Mouse (Mus musculus) hindbrain, embryonic 16.5 days (tissue): ENCODE measurements around the gene Vezt. TPM values are rescaled to one million over a fixed set of nuclear protein-coding genes. Genes with fewer than 3 reads are reported as not detected.

Experiments
- ATAC-seq: fragments of 200-750 bp; cut with Nextera tagmentation; 2 replicates; pipeline ENCODE4 v1.8.0; 2017; ENCODE audit warnings: moderate TSS enrichment, moderate library complexity
- H3K27ac ChIP-seq: fragments of 300-500 bp; sonication (generic); 2 replicates; pipeline ENCODE4 v1.5.1; 2014; ENCODE audit warnings: low read depth, mild to moderate bottlenecking, control low read depth, low read length, moderate library complexity
- H3K27me3 ChIP-seq: fragments of 300-500 bp; sonication (generic); replicated peaks from 2 replicates; pipeline ENCODE4 v1.6.1; 2014; ENCODE audit warnings: low read length; ENCODE audit not compliant: control insufficient read depth, insufficient read depth
- H3K36me3 ChIP-seq: fragments of 300-500 bp; sonication (generic); 2 replicates; pipeline ENCODE4 v1.6.1; 2014; ENCODE audit warnings: mild to moderate bottlenecking, low read length, moderate library complexity, mixed read lengths; ENCODE audit not compliant: control insufficient read depth, insufficient read depth
- H3K4me1 ChIP-seq: fragments of 300-500 bp; sonication (generic); 2 replicates; pipeline ENCODE4 v1.6.1; 2014; ENCODE audit warnings: low read depth, low read length; ENCODE audit not compliant: control insufficient read depth, insufficient read depth
- H3K4me2 ChIP-seq: fragments of 300-500 bp; sonication (generic); 2 replicates; pipeline ENCODE4 v1.6.1; 2014; ENCODE audit warnings: mild to moderate bottlenecking, low read length, control low read depth, moderate library complexity
- H3K4me3 ChIP-seq: fragments of 300-500 bp; sonication (generic); 2 replicates; pipeline ENCODE4 v1.5.1; 2014; ENCODE audit warnings: mild to moderate bottlenecking, low read length, control low read depth, moderate library complexity
- H3K9ac ChIP-seq: fragments of 300-500 bp; sonication (generic); 2 replicates; pipeline ENCODE4 v1.6.1; 2014; ENCODE audit warnings: low read depth, mild to moderate bottlenecking, control low read depth, low read length, moderate library complexity
- H3K9me3 ChIP-seq: fragments of 300-500 bp; sonication (generic); 2 replicates; pipeline ENCODE4 v1.6.1; 2014; ENCODE audit warnings: mild to moderate bottlenecking, low read length, moderate library complexity; ENCODE audit not compliant: control insufficient read depth
- WGBS: fragments of 180-500 bp; shearing (Covaris S2); extraction: QIAGEN DNeasy Blood & Tissue Kit; methylation state at CpG from one replicate; pipeline ENCODE4 v1.1.7; 2014; 5-methylcytosine and 5-hydroxymethylcytosine counted together
- polyA plus RNA-seq: library from polyadenylated mRNA; unstranded; fragments of >200 nt; fragmentation: Nextera tagmentation; extraction: Ambion mirVana; gene quantifications from 2 replicates; pipeline ENCODE4 v1.2.1, GENCODE M21; 2015

Vezt gene
- polyA plus RNA-seq, 1 experiment from 2014 or later, result 54.0 TPM

DNA sequence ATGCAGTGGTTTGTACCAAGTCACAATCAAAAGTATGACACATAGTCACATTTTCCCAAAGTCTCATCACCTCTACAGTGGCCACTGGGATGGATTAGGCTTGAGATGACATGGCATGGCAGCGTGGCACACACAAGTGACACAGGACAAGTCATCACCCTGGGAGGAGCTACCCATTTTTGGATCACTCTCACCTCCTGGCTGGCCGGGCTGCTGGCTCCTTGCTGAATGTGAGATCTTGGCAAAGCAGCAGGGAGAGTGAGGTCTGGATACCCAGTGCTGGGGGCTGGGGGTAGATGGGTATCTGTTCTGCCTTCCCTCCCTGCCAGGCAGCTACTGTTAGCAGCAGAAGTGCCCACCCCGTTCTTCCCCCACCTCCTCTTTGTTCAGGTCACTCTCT, 31.3 kb upstream of the Vezt start:
- no peak overlapping the region for H3K4me3 ChIP-seq
- no peaks in the 10 kb centered on the region for H3K27me3 ChIP-seq
- no peak overlapping the region for H3K9ac ChIP-seq
- H3K36me3 ChIP-seq, result no peaks in the 10 kb centered on the region
- no peak for ATAC-seq
- H3K4me2 ChIP-seq, result no peak overlapping the region
- 71% methylated on average over 3 of the region's 3 CpGs for WGBS
- H3K9me3 ChIP-seq, result no peaks in the 10 kb centered on the region
- H3K27ac ChIP-seq, result no peak overlapping the region
- H3K4me1 ChIP-seq, result no peaks in the 10 kb centered on the region

DNA sequence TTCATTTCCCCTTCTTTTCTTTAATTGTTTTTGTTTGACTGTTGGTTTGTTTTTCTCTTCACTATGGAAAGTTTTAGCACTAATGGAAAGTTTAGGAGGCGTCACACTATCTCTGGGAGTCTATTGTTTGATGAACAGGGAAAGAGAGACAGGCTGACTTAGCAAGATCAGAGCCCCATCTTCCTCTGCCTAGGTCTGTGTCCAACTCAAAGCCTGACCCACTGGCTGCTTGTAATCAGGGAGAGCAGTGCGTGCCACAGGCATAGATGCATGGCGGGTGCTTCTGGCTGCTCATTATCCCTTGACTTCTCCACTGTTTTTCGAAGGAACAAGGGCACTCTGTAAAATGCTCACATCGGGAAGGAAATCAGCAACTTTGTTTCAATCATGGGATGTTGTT, 26.7 kb upstream of the Vezt start:
- Histone ChIP-seq H3K9ac (no peak overlapping the region), H3K4me3 (no peak overlapping the region), H3K27me3 (no peaks in the 10 kb centered on the region), H3K4me2 (no peak overlapping the region), H3K36me3 (no peaks in the 10 kb centered on the region), H3K4me1 (no peaks in the 10 kb centered on the region), H3K9me3 (no peaks in the 10 kb centered on the region), H3K27ac (no peak overlapping the region)
- ATAC-seq, result no peak
- WGBS, result 65% methylated on average over 5 of the region's 5 CpGs

DNA sequence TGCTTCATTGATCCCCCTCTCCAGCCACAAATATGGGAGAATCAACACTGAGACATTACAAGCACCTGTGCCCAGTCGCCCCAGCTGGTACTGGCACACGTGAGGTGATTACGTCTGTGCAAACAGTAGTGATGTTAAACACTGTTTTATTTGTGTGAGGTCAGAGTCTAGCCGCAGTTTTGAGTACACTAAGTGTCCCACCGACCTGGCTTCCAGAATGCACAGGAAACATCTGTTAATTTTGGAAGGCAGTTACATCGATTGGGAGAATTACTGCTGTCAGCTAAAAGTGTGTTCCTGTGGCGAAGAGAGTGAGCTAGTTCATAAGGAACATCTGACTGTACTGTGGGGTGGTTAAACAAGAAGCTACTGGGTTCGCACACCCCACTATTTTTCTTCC, 24.6 kb upstream of the Vezt start:
- Histone ChIP-seq H3K9ac (no peak overlapping the region), H3K4me3 (no peak overlapping the region), H3K9me3 (no peaks in the 10 kb centered on the region), H3K4me1 (no peaks in the 10 kb centered on the region), H3K27me3 (no peaks in the 10 kb centered on the region), H3K4me2 (no peak overlapping the region), H3K36me3 (no peaks in the 10 kb centered on the region), H3K27ac (no peak overlapping the region)
- WGBS, result 75% methylated on average over 8 of the region's 8 CpGs
- no peak for ATAC-seq

DNA sequence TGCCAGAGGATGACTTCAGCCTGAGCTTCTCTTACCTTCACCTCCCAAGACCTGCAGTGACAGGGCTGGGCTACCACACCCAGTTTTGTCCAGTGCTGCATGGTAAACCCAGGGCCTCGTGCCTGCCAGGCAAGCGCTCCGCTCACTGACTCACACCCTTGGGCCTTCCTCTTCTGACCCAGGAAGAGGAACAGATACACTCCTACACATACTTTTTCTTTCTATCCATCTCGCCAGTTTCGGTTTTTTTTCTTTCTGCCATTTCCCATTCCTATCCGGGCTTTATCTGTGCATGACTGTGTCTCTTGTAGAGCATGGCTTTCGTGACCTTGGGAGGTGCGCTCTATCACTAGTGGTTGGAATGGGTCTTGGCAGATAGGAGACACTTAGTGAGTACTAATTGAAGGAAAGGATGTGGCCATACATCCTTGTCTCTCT, 24.0 kb upstream of the Vezt start:
- Histone ChIP-seq H3K4me1 (no peaks in the 10 kb centered on the region), H3K9ac (no peak overlapping the region), H3K4me2 (no peak overlapping the region), H3K27me3 (no peaks in the 10 kb centered on the region), H3K4me3 (no peak overlapping the region), H3K36me3 (no peaks in the 10 kb centered on the region), H3K9me3 (no peaks in the 10 kb centered on the region), H3K27ac (no peak overlapping the region)
- 94% methylated on average over 8 of the region's 8 CpGs for WGBS
- ATAC-seq, result no peak

DNA sequence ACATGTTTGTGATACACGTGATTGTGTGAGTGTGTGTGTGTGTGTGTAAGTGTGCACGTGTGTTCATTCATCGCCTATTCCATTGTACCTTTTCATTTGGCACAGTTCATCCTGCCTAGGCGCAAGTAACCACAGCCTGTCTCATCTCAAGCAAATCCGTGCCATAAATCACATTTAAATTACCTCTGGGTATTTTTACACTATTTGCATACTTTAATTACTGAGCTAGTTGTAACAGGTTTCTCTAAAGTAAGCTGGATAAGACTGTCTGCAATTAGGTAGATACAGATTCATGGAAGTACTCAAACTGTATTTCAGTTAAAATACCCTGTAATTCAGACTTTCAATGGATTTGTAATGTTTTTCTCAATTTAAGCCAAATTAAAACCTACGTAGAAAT, 20.9 kb upstream of the Vezt start:
- H3K4me1 ChIP-seq, result no peaks in the 10 kb centered on the region
- no peaks in the 10 kb centered on the region for H3K27me3 ChIP-seq
- no peaks in the 10 kb centered on the region for H3K9me3 ChIP-seq
- H3K36me3 ChIP-seq, result no peaks in the 10 kb centered on the region
- WGBS, result 78% methylated on average over 6 of the region's 6 CpGs
- no peak overlapping the region for H3K9ac ChIP-seq
- ATAC-seq, result no peak
- no peak overlapping the region for H3K4me2 ChIP-seq
- H3K27ac ChIP-seq, result no peak overlapping the region
- H3K4me3 ChIP-seq, result no peak overlapping the region

DNA sequence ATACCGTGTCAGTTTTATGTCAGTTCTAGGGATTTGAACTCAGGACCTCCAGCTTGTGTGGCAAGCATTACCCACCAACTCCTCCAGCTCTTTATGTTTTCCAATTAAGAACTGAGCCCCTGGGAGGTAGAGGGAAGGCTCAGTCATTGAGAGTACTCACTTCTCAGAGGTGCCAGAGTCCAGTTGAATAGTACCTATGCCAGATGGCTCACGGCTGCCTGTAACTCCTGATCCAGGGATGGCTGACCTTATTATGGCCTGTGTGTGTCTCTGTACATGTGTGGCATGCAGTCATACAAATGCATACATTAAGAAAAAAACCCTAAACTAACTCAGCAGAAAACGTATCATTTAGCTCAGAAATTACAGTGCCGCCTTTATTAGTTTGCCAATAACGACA, 15.1 kb upstream of the Vezt start:
- H3K9me3 ChIP-seq, result no peaks in the 10 kb centered on the region
- H3K36me3 ChIP-seq, result no peaks in the 10 kb centered on the region
- H3K4me3 ChIP-seq, result no peak overlapping the region
- no peaks in the 10 kb centered on the region for H3K4me1 ChIP-seq
- no peak overlapping the region for H3K27ac ChIP-seq
- no peak for ATAC-seq
- no peaks in the 10 kb centered on the region for H3K27me3 ChIP-seq
- H3K4me2 ChIP-seq, result no peak overlapping the region
- H3K9ac ChIP-seq, result no peak overlapping the region
- 91% methylated on average over 5 of the region's 5 CpGs for WGBS

DNA sequence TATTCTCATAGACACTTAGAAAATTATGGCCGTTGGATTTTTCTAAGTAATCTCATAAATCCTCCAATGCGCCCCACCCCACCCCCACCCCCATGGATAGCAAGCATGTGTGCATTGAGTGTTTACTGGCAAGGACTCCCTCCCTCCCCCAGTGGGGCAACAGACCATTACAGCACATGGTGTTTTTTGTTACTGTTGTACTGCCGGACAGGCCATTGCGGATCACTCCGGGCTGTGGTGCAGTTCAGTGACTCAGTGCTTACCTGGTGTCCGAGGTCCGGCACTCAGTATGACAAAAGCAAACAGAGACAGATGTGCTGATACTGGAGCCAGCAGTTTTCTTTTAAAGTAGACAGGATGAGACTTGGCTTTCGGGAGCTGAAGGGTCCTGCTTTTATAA, 13.5 kb upstream of the Vezt start:
- WGBS, result 76% methylated on average over 8 of the region's 8 CpGs
- ATAC-seq, result no peak
- Histone ChIP-seq H3K9ac (no peak overlapping the region), H3K27me3 (no peaks in the 10 kb centered on the region), H3K4me1 (no peaks in the 10 kb centered on the region), H3K27ac (no peak overlapping the region), H3K36me3 (no peaks in the 10 kb centered on the region), H3K4me2 (no peak overlapping the region), H3K4me3 (no peak overlapping the region), H3K9me3 (no peaks in the 10 kb centered on the region)

DNA sequence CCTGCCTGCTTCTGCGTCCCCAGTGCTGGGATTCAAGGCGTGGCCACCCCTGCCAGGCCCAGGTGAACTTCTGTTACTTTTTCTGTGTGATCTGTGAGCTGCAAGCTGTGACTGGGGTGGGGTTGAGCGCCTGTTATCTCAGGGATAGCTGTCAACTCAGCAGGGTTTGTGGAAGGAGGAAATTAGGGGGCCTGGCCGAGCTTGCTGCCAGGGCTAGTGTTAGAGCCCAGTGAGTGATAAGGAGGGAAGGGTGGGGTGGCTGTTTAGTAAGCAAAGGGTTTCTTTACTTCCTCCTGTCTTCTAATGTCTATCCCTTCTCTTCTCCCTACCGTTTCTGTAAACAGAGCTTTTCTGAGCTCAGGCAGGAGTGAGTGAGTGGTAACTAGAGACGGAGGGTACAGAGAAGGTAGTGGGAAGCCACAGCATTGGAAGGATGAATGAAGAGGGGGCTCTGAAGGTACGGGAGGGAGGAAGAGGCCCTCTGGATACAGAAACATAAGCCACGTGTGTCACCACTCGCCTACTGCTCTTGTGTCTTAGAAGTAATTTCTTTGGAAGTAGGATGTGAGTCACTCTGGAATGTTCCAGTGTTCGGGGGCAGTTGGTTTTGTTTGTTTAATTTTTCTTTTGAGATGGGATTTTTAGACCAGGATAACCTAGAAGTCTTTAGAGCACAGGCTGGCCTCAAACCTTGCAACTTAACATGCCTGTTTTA, 12.4 kb upstream of the Vezt start:
- no peaks in the 10 kb centered on the region for H3K4me1 ChIP-seq

DNA sequence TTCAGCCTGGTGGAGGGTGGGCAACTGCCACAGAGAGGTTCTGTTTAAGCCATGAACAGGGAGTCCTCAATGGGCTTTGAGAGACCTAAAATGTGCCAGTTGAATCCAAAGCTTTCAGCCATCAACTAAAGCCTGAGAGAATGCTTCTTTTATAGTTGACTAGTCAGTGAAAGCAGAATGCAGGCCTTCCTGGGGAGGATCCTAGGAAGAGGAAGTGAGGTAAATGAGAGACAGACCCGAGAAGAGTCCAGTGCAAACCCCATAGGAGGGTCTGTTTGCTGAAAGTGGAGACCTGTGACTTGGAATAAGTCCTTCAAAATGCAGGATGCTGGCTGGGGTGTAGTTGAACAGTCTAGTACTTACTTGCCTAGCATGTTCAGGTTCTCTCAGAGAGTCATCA, 11.4 kb upstream of the Vezt start:
- Histone ChIP-seq H3K4me1 (no peaks in the 10 kb centered on the region), H3K27ac (no peak overlapping the region), H3K27me3 (no peaks in the 10 kb centered on the region), H3K4me2 (no peak overlapping the region), H3K4me3 (no peak overlapping the region), H3K9me3 (no peaks in the 10 kb centered on the region), H3K9ac (no peak overlapping the region), H3K36me3 (no peaks in the 10 kb centered on the region)
- ATAC-seq, result no peak
- WGBS, result 63% methylated on average over 1 of the region's 1 CpGs

More for the DNA sequence above, 12.4 kb upstream of the Vezt start:
- no peaks in the 10 kb centered on the region for H3K36me3 ChIP-seq
- H3K9me3 ChIP-seq, result no peaks in the 10 kb centered on the region
- no peak overlapping the region for H3K4me3 ChIP-seq
- H3K27ac ChIP-seq, result no peak overlapping the region
- no peak overlapping the region for H3K9ac ChIP-seq
- H3K27me3 ChIP-seq, result no peaks in the 10 kb centered on the region
- ATAC-seq, result no peak
- WGBS, result 73% methylated on average over 10 of the region's 10 CpGs
- H3K4me2 ChIP-seq, result no peak overlapping the region

DNA sequence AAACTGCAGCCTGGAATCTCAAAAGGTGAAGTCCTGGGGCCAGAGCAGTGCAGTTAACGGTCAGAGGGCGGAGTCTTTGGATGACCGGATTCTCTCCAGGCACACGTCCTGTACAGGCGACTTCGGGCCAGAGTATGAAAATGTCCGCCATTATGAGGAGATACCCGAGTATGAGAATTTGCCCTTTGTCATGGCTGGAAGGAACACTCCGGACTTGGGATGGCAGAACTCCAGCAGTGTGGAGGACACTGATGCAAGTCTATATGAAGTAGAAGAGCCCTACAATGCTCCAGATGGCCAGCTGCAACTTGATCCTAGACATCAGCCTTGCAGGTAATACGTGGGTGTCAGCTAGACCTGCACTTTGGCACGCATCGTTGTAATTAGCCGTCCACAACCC, 9.7 kb upstream of the Vezt start:
- H3K4me3 ChIP-seq, result no peak overlapping the region
- no peaks in the 10 kb centered on the region for H3K36me3 ChIP-seq
- WGBS, result 91% methylated on average over 13 of the region's 13 CpGs
- H3K27me3 ChIP-seq, result no peaks in the 10 kb centered on the region
- H3K9ac ChIP-seq, result no peak overlapping the region
- H3K9me3 ChIP-seq, result no peaks in the 10 kb centered on the region
- no peak for ATAC-seq
- no peak overlapping the region for H3K27ac ChIP-seq
- no peak overlapping the region for H3K4me2 ChIP-seq
- no peaks in the 10 kb centered on the region for H3K4me1 ChIP-seq
